Mouse (Mus musculus) lung, postnatal 0 days (tissue): ENCODE results near the gene Tnnc2.

Experiments
- CTCF ChIP-seq: IDR thresholded peaks from 2 replicates; pipeline ENCODE4 v1.5.1; 2016; ENCODE audit warnings: antibody characterized with exemption, mild to moderate bottlenecking
- EP300 ChIP-seq: IDR thresholded peaks from 2 replicates; pipeline ENCODE4 v1.6.1; 2016; ENCODE audit warnings: antibody characterized with exemption, mild to moderate bottlenecking, control low read depth

DNA sequence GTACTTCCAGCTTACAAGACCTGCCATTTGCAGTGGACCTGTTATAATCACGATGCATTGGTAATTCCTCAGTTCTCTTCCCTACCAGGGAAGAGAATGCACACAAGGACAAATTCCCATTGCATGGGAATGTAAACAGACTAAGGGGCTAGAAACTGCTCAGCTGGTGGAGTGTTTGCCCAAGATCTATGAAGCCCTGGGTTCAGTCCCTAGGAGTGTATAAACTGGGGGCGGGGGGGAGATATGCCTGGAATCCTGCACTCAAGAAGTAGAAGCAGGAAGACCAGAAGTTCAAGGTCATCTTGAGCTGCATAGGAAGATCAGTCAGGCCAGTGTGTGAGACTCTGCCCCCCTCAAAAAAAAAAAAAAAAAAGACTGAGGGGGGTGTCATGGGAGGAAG lies 46.5 kb downstream of the Tnnc2 start:
- TF ChIP-seq CTCF (no peak), EP300 (peak; percentile 78)
